Mouse (Mus musculus): ENCODE measurements around the gene Slc2a1.

DNA sequence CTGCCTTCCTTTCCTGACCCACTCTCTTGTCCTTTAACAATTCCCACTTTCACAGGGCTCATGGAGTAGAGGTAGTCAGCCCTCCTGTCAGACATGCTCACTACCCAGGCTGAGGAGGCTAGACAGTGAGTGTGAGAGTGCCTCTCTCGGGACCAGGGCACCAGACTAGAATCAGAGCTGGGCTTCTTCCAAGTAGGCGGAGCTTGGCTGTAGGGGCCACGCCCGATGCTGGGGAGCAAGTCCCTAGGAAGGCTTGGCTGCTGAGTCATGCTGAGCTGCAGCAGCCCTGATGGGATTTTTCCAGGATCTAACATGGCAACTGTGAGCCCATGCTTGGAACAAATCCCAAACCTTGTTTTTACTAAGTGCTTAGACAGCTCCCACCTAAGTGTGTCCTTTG, 12.7 kb downstream of the Slc2a1 start:
- TF ChIP-seq BHLHE40 (IDR thresholded peaks at IDR 0.05; ENCODE audit: low read depth, low read length) (no peak), E2F4 (IDR thresholded peaks at IDR 0.05; ENCODE audit: insufficient replicate concordance, low read depth, low read length) (no peak), POLR2A (IDR thresholded peaks at IDR 0.05; ENCODE audit: low read depth, low read length) (no peak), MEF2A (IDR thresholded peaks at IDR 0.05; ENCODE audit: borderline replicate concordance, low read depth, low read length) (no peak), MAX (IDR thresholded peaks at IDR 0.05; ENCODE audit: low read length) (no peak), HCFC1 (IDR thresholded peaks at IDR 0.05; ENCODE audit: low read depth, low read length) (no peak), NELFE (IDR thresholded peaks at IDR 0.05; ENCODE audit: low read depth, low read length) (no peak)

Data from CH12.LX (cell line).